Mouse (Mus musculus) T-helper 1 cell (primary cell): Measurements from ENCODE around the gene Hist1h1t.

Experiments
- in situ Hi-C: fragments of 300-600 bp; cut with MboI, MseI; formaldehyde crosslinking; loops from one replicate; pipeline ENCODE4 v1.15.1; 2025; ENCODE audit warnings: high pct_unique_total_duplicates

Gene Hist1h1t

DNA sequence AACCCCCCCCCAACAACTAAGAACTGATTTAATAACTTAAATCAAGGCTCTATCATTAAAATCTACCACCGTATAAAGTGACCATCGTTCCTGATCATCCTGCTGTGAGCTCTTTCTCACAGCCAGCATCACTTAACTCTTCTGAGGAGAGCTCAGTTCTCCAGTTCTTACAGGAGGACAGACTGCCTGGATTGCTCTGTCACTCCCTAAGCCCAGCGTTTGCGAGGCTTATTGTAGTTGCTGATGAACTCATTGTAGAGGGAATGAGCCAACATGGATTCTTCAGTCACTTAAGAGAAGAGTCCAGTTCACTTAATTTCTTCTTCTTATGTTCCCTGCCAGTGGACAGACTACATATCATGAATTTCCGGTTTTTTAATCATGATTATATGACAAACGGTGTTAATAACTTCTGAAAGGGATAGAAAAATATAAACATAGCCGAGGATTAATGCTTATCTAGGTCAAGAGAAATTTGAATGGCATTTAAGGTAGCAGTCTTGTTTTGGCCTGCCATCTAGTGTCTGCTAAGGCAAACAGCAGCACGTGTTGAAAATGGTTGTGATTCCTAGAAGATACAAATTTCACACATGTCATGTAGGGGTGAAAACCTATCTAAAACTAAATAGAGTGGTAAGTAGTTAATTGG is 36.7 kb downstream of the Hist1h1t start:
- in situ Hi-C loops, result loop anchor here (10.0 kb wide), 1 partner anchor 97 kb away; no protein-coding TSS in a partner anchor

DNA sequence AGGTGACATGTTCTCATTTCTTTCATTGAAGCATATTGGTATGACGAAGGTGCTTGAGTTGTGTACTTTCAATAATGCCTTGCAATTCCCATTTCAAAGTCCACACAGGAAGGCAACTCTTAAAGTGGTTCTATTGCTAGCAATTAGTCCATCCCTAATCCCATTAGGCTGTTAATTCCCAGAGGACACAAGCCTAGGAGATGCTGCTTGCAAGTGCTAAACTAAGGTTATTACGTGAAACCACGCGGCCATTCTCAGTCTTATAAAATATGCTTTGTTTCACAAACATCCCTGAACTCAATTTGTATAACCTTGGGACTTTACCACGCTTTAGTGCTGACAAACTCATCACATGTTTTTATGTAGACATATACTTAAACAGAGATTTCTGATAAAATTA is 41.5 kb downstream of the Hist1h1t start:
- in situ Hi-C loops, result loop anchor here (10.0 kb wide), 1 partner anchor 102 kb away; no protein-coding TSS in a partner anchor

DNA sequence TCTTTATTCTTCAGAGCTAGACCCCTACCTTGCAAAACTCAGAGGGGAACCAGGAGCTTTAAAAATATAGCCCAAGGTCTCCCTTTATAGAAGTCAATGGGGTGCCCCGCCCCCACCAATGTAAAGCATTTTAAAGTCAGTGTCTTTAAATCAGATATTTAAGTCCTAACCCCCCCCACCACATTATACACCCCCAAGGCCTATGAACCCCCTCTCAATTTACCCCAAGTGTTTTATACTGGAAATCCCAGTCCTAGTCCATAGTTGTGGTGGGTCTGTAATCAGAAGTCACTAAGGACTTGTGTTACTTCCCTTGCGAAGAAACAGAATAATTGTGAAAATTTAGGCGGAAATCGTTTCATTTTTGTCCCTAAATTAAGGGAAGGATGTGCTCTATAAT is 42.4 kb downstream of the Hist1h1t start:
- in situ Hi-C loops, result loop anchor here (10.0 kb wide), 1 partner anchor 103 kb away; no protein-coding TSS in a partner anchor

DNA sequence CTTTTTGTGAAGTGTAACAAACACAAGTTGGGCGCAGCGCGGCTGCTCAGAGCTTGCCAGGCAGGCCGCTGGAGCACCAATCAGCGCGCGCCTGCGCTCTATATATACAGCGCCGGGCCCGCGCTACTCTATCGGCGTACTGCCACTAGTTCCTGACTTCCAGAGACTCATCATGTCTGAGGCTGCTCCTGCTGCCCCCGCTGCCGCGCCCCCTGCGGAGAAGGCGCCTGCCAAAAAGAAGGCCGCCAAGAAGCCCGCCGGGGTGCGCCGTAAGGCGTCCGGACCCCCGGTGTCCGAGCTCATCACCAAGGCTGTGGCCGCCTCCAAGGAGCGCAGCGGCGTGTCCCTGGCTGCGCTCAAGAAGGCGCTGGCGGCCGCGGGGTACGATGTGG is 43.1 kb downstream of the Hist1h1t start, which contains the start of gene Hist1h1c:
TSS of gene Hist1h1c (plus strand) at position 132 of the 392 bp plus-strand sequence.
- in situ Hi-C loops, result loop anchor here (10.0 kb wide), 1 partner anchor 104 kb away; no protein-coding TSS in a partner anchor

GRCm38 (mm10) chr13:23739069-23739921 is 43.7 kb downstream of the Hist1h1t start:
- in situ Hi-C loops, result loop anchor here (10.0 kb wide), 1 partner anchor 104 kb away; no protein-coding TSS in a partner anchor

GRCm38 (mm10) chr13:23739922-23740252 is 44.3 kb downstream of the Hist1h1t start:
- in situ Hi-C loops, result loop anchor here (10.0 kb wide), 2 partner anchors 105 to 1695 kb away; partner anchors contain the start of genes Hist1h2ag, Hist1h2bj and Hist1h4i

DNA sequence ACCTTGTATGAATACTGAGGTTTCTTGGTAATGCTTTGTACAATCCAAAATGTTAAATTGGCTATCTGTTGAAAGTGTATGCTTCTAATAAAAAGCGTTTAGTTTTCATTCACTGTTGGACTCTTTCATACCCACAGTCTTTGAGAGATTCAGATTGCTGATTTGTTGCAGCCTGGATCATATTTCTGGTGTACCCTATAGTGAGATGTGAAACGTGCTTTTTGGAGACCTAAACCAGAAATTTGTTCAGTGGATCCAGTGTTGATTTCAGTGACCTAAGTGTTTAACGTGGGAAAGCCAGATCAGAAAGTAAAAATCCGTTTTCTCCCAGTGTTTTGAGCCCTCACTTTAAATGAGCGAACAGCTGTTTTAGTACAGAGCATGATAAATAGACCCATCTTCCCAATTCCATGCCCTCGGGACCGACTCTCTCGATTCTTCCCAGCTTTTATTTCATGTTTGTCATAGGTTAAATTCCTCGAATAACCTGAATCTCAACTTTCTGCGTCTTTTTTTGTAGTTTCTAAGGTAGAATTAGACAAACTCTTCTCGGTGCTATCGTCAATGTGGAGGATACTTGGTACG is 44.7 kb downstream of the Hist1h1t start:
- in situ Hi-C loops, result loop anchor here (10.0 kb wide), 1 partner anchor 1696 kb away; the partner anchor contains the start of genes Hist1h2ag, Hist1h2bj and Hist1h4i

GRCm38 (mm10) chr13:23740910-23741309 is 45.3 kb downstream of the Hist1h1t start:
- in situ Hi-C loops, result loop anchor here (10.0 kb wide), 1 partner anchor 1696 kb away; the partner anchor contains the start of genes Hist1h2ag, Hist1h2bj and Hist1h4i

DNA sequence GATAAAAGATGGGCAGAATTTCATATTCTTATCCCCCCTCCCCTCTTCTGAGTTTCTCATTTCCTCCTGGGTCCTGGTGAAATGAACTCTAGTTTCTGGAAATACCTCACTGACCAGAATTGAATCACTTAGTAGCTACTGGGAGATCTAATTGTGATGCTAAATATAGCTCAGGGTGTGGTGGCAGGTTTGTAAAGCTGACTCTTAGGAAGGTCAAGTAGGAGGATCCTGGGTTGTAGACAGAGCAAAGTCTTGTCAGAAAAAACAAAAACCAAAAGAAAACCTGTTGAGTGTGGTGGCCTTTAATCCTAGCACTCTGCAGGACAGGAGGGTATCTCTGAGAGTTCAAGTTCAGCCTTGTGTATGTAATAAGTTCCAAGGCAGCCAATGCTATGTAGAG is 46.4 kb downstream of the Hist1h1t start:
- in situ Hi-C loops, result loop anchor here (10.0 kb wide), 1 partner anchor 1697 kb away; the partner anchor contains the start of genes Hist1h2ag, Hist1h2bj and Hist1h4i

GRCm38 (mm10) chr13:23743215-23743614 is 47.6 kb downstream of the Hist1h1t start:
- in situ Hi-C loops, result loop anchor here (10.0 kb wide), 1 partner anchor 1698 kb away; the partner anchor contains the start of genes Hist1h2ag, Hist1h2bj and Hist1h4i

DNA sequence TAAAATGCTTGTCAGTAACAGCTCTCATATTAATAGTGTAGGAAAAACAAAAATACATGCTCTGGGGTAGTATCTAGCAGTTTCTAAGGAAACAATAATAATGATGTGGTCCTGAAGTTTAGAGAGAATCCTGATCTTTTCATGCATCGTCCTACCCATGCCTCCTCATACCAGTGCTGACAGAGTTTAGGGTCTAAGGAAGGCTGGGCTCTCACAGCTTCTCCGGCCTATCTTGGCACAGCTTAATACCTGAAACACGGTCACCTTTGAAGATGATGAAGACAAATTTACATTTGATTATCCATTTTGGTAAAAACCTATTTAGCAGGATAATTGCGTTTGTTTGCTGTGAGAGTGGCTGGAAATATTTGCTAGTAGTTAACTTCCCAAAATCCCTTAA is 48.3 kb downstream of the Hist1h1t start:
- in situ Hi-C loops, result loop anchor here (10.0 kb wide), 1 partner anchor 1699 kb away; the partner anchor contains the start of genes Hist1h2ag, Hist1h2bj and Hist1h4i

GRCm38 (mm10) chr13:23744421-23745380 is 49.1 kb downstream of the Hist1h1t start:
- in situ Hi-C loops, result loop anchor here (10.0 kb wide), 1 partner anchor 1700 kb away; the partner anchor contains the start of genes Hist1h2ag, Hist1h2bj and Hist1h4i

DNA sequence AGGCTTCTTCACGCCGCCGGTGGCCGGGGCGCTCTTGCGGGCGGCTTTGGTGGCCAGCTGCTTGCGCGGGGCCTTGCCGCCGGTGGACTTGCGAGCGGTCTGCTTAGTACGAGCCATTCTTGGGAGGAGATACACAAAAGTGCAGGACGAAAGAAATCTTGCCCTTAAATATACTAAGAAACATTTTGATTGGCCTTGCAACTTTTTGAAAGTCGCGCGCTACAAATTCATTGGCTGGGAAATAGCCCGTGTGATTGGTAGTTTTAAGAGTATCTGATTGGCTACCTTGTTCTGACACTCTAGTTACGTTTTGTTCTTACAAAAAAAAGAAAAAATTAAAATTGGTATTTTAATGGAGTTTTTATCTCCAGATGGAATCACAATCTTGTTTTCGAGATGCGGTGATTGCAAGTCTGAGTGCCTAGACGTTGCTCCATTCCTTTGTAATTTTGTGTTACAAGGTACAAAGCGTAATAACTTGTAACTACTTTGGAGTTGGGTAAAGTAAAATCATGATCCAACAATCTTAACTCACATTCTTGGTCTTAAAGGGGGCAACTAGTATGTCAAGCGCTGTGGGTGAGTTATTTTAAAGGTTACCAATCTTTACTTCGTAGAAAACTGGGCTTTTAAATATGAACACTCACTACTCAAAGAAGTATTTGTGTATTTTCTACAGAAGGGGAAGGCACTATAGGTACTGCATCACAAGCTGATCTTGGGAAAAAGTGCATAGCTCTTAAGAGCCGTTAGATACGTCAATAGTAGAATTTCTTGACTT is 50.0 kb downstream of the Hist1h1t start, which contains the start of gene Hist1h3c:
TSS of gene Hist1h3c (minus strand) at position 222 of the 781 bp plus-strand sequence.
- in situ Hi-C loops, result loop anchor here (10.0 kb wide), 1 partner anchor 1701 kb away; the partner anchor contains the start of genes Hist1h2ag, Hist1h2bj and Hist1h4i
